ENCODE assay signal across 9 mouse cellular contexts in the genomic region with DNA sequence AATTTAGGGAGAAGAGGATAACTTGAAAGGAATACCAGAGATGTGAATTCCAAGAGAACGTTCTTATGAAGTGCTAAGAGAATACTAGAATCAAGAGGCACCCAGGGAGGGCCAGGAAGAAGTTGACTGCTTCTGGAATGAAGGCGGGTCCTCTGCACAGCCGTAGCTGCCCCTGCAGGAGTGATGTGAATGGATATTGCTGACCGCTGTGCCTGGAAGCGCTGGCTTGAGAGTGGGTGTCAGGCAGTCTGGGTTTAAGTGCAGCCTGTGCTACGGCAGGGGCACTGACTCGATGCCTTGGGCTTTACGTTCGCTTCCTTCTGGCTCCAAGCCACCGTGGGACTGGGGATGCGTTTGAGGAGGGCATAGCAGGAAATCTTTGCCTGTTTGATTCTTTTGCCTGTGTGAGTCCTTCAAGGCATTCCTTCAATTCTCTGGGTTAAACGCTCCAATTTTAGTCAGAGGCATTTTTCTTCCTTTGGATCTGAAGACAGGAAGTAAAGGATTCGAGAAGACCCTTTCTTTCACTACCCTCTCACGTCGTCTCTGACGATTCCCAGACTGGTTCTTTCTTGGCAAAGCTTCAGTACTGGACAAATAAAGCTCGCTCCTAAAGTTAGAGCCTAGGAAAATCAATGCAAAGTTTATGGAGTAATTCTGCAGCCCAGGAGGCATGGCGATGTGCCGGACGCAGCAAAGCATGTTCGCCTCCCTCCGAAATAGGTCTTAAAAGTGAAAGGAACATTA.
DNase-seq lines count a peak whose midpoint lies in the region; ATAC-seq and TF ChIP-seq lines count a peak whose summit lies in the region.
"Had no signal": no experiment of that assay in that cellular context is flagged by ENCODE, and none has a peak within 500 bp of the region (broad histone marks: within the 10 kb centered on the region; RNA-seq: fewer than 3 reads in every experiment).

No protein-coding gene starts in this region.

- ATAC-seq in kidney, embryonic 16.5 days (ENCODE audit: low FRiP score, low TSS enrichment): no peak
- ATAC-seq in embryonic facial prominence, embryonic 14.5 days (ENCODE audit: low read depth): no peak
- peak; percentile 52; the same call in 1 of the 2 replicates for ATAC-seq in hindbrain, embryonic 16.5 days
- no peak for ATAC-seq in midbrain, postnatal 0 days (ENCODE audit: low FRiP score)

- peak overlapping the region; percentile 11; the same call in 1 of the 2 replicates for H3K4me3 ChIP-seq in kidney, embryonic 16.5 days (ENCODE audit: low read length)
- peak overlapping the region; percentile 18 for H3K4me3 ChIP-seq in embryonic facial prominence, embryonic 14.5 days (ENCODE audit: low read depth, low read length)
- H3K4me3 ChIP-seq in hindbrain, embryonic 16.5 days (ENCODE audit: low read length): peak overlapping the region; percentile 1; the same call in 1 of the 2 replicates
- no peak overlapping the region for H3K4me3 ChIP-seq in midbrain, postnatal 0 days (ENCODE audit: low read depth, low read length)

- peak overlapping the region; percentile 43 for H3K4me2 ChIP-seq in kidney, embryonic 16.5 days (replicated peaks; ENCODE audit: low read depth, low read length)
- H3K4me2 ChIP-seq in embryonic facial prominence, embryonic 14.5 days (ENCODE audit: low read depth, low read length): peak overlapping the region; percentile 50
- peak overlapping the region; percentile 43 for H3K4me2 ChIP-seq in hindbrain, embryonic 16.5 days (ENCODE audit: low read length)
- H3K4me2 ChIP-seq in midbrain, postnatal 0 days (ENCODE audit: low read depth, low read length, poor library complexity, severe bottlenecking): peak overlapping the region; percentile 36

- H3K27ac ChIP-seq in kidney, embryonic 16.5 days (ENCODE audit: low read length): no peak overlapping the region
- no peak overlapping the region for H3K27ac ChIP-seq in embryonic facial prominence, embryonic 14.5 days (replicated peaks; ENCODE audit: low read depth, low read length)
- H3K27ac ChIP-seq in hindbrain, embryonic 16.5 days (ENCODE audit: low read depth, low read length): no peak overlapping the region
- H3K27ac ChIP-seq in midbrain, postnatal 0 days (ENCODE audit: low read depth, low read length): no peak overlapping the region

- no peak for TF ChIP-seq CTCF in midbrain, postnatal 0 days (IDR thresholded peaks at IDR 0.05)

- DNase-seq in kidney, adult 18-20 months: no peak
- peak; percentile 25 for DNase-seq in embryonic facial prominence, embryonic 14.5 days (ENCODE audit: low spot score)
- DNase-seq in midbrain, postnatal 0 days (ENCODE audit: low spot score): no peak
- DNase-seq in frontal cortex, postnatal 25 days (ENCODE audit: low spot score in 2 of 2): no peak
- no peak for DNase-seq in ovary, postnatal 10 days (ENCODE audit: low spot score)
- DNase-seq in adrenal gland, postnatal 10 days: no peak
- DNase-seq: cerebellum, adult 9-10 months had no signal

- no peaks in the 10 kb centered on the region for H3K36me3 ChIP-seq in kidney, embryonic 16.5 days (ENCODE audit: insufficient read depth, low read length)
- no peaks in the 10 kb centered on the region for H3K36me3 ChIP-seq in embryonic facial prominence, embryonic 14.5 days (ENCODE audit: control insufficient read depth, insufficient read depth, low read length)
- no peaks in the 10 kb centered on the region for H3K36me3 ChIP-seq in hindbrain, embryonic 16.5 days (ENCODE audit: control insufficient read depth, insufficient read depth, low read length)
- no peaks in the 10 kb centered on the region for H3K36me3 ChIP-seq in midbrain, postnatal 0 days (ENCODE audit: insufficient read depth, low read length)

- H3K4me1 ChIP-seq in kidney, embryonic 16.5 days (ENCODE audit: insufficient read depth, low read length): peaks cover 3% of the 10 kb centered on the region; the same call in 1 of the 2 replicates
- peaks cover 10% of the 10 kb centered on the region; the same call in 1 of the 2 replicates for H3K4me1 ChIP-seq in embryonic facial prominence, embryonic 14.5 days (ENCODE audit: control insufficient read depth, insufficient read depth, low read length)
- peaks cover 5% of the 10 kb centered on the region; the same call in 1 of the 2 replicates for H3K4me1 ChIP-seq in hindbrain, embryonic 16.5 days (ENCODE audit: control insufficient read depth, insufficient read depth, low read depth, low read length)
- H3K4me1 ChIP-seq in midbrain, postnatal 0 days (ENCODE audit: insufficient read depth, low read length): no peaks in the 10 kb centered on the region

- H3K9ac ChIP-seq in kidney, embryonic 16.5 days (replicated peaks; ENCODE audit: low read length): no peak overlapping the region
- peak overlapping the region; percentile 35; the same call in 1 of the 2 replicates for H3K9ac ChIP-seq in embryonic facial prominence, embryonic 14.5 days (ENCODE audit: low read depth, low read length)
- H3K9ac ChIP-seq in hindbrain, embryonic 16.5 days (ENCODE audit: low read depth, low read length): no peak overlapping the region
- no peak overlapping the region; the same call in 1 of the 2 replicates for H3K9ac ChIP-seq in midbrain, postnatal 0 days (replicated peaks; ENCODE audit: low read length, poor library complexity, severe bottlenecking)

- H3K27me3 ChIP-seq in kidney, embryonic 16.5 days (ENCODE audit: insufficient read depth, low read length): no peaks in the 10 kb centered on the region; the same call in 1 of the 2 replicates
- no peaks in the 10 kb centered on the region for H3K27me3 ChIP-seq in embryonic facial prominence, embryonic 14.5 days (replicated peaks; ENCODE audit: control insufficient read depth, insufficient read depth, low read length)
- H3K27me3 ChIP-seq in hindbrain, embryonic 16.5 days (replicated peaks; ENCODE audit: control insufficient read depth, insufficient read depth, low read length): no peaks in the 10 kb centered on the region
- no peaks in the 10 kb centered on the region for H3K27me3 ChIP-seq in midbrain, postnatal 0 days (ENCODE audit: insufficient read depth, low read length)

- WGBS in kidney, embryonic 16.5 days: 37% methylated on average over 22 of the region's 22 CpGs
- WGBS in embryonic facial prominence, embryonic 14.5 days: 22% methylated on average over 22 of the region's 22 CpGs
- 49% methylated on average over 22 of the region's 22 CpGs for WGBS in hindbrain, embryonic 16.5 days
- WGBS in midbrain, postnatal 0 days: 47% methylated on average over 22 of the region's 22 CpGs

- H3K9me3 ChIP-seq in kidney, embryonic 16.5 days (ENCODE audit: low read length): no peaks in the 10 kb centered on the region
- H3K9me3 ChIP-seq in embryonic facial prominence, embryonic 14.5 days (ENCODE audit: control insufficient read depth, low read length): no peaks in the 10 kb centered on the region
- no peaks in the 10 kb centered on the region for H3K9me3 ChIP-seq in hindbrain, embryonic 16.5 days (ENCODE audit: control insufficient read depth, low read length)
- no peaks in the 10 kb centered on the region for H3K9me3 ChIP-seq in midbrain, postnatal 0 days (ENCODE audit: low read length)
